Mouse (Mus musculus) R1 (cell line): Measurements from ENCODE around the gene Timm8b.
A peak's percentile ranks its signal among the peaks of the same experiment; 100 is the strongest.
"Not testable (repeated sequence)": the region's sequence is repeated elsewhere in the genome, so short reads cannot be mapped to it uniquely, and the experiment has no call there.

ENCODE experiments used
- DNase-seq: peaks from one replicate; pipeline ENCODE4 v3.0.0-alpha.2; 2018; ENCODE audit warnings: low read depth, low spot score

Gene Timm8b

GRCm38 (mm10) chr9:50602055-50602845 lies 1.5 kb upstream of the Timm8b start:
- DNase-seq: peak; percentile 52

- DNase-seq: no peak
These were observed 251 bp downstream of the Timm8b start for GRCm38 (mm10) chr9:50603998-50604324.

- DNase-seq: no peak
These were observed 628 bp downstream of the Timm8b start for GRCm38 (mm10) chr9:50604338-50604737.

- DNase-seq: no peak
These were observed 8.4 kb downstream of the Timm8b start for GRCm38 (mm10) chr9:50612115-50612514.

- no peak for DNase-seq
These were observed 12.5 kb downstream of the Timm8b start for GRCm38 (mm10) chr9:50616161-50616560.

GRCm38 (mm10) chr9:50616766-50617603 lies 13.3 kb downstream of the Timm8b start, which contains the start of the genes Pih1d2 and Nkapd1:
Pih1d2 (plus strand) TSS chr9:50617321.
Nkapd1 (minus strand) TSS chr9:50617464.
- DNase-seq: peak; percentile 95

GRCm38 (mm10) chr9:50617794-50618330 lies 14.2 kb downstream of the Timm8b start:
- no peak for DNase-seq

- not testable (repeated sequence) for DNase-seq
These were observed 27.2 kb downstream of the Timm8b start for GRCm38 (mm10) chr9:50630903-50631302.

GRCm38 (mm10) chr9:50632016-50632688 lies 28.4 kb downstream of the Timm8b start:
- no peak for DNase-seq

- no peak for DNase-seq
These were observed 29.3 kb downstream of the Timm8b start for GRCm38 (mm10) chr9:50633059-50633458.

GRCm38 (mm10) chr9:50634270-50634669 lies 30.6 kb downstream of the Timm8b start:
- no peak for DNase-seq

- DNase-seq: peak; percentile 98
These were observed 43.2 kb downstream of the Timm8b start for GRCm38 (mm10) chr9:50646826-50647370.

GRCm38 (mm10) chr9:50650503-50650902 lies 46.8 kb downstream of the Timm8b start:
- DNase-seq: no peak
